Mouse (Mus musculus): ENCODE data around the gene Rpl7l1.
"Not testable (repeated sequence)": the region's sequence is repeated elsewhere in the genome, so short reads cannot be mapped to it uniquely, and the experiment has no call there.

Rpl7l1 gene

GRCm38 (mm10) chr17:46782341-46783221, at the start of gene Rpl7l1:
TSS of gene Rpl7l1 (minus strand) at chr17:46782672.
- peak; percentile 96 for DNase-seq (ENCODE audit: low read depth)

- peak; percentile 14 for DNase-seq (ENCODE audit: low read depth)
Observed at GRCm38 (mm10) chr17:46829856-46830535, 47.5 kb upstream of the Rpl7l1 start.

GRCm38 (mm10) chr17:46828935-46829334, 46.5 kb upstream of the Rpl7l1 start:
- peak; percentile 88 for DNase-seq (ENCODE audit: low read depth)

DNA sequence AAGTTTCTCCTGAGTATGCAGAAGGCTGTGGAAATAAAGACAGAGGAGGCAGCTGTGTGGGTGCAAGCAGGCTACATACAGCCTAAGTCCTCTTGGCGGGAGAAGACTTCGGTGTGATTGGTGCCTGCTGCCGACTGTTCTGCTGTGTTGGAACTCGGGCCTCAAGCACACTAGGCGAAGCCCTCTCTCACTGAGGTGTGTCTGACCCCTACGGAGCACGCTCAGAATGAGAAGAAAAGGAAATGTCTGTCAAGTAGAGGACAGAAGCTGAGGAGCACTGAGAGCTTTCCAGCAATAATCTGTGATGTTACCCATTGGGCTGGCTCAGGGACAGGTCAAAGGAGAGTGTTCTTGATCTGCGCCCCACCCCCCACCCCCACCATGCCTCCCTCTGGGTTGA, 40.6 kb upstream of the Rpl7l1 start:
- no peak for DNase-seq (ENCODE audit: low read depth)

DNA sequence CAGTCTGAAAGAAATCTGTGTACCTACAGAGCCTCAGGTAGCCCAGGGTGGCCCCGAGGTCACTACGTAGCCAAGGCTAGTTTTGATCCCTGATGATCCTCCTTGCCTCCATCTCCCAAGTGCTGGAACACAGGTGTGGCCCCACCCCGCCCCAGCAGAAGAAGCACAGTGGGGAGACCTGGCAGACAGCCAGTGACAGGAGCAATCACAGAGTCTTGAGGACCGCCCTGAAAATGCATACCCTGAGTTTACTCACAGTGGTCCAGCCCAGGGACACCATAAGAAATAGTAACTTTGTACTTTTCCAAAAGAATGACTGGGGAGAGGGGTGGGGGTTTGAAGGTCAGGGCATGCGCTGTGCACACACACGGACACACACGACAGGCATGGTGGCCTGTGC, 38.2 kb upstream of the Rpl7l1 start:
- DNase-seq (ENCODE audit: low read depth) = no peak

GRCm38 (mm10) chr17:46817734-46818158, 35.3 kb upstream of the Rpl7l1 start:
- DNase-seq (ENCODE audit: low read depth) = no peak

GRCm38 (mm10) chr17:46816306-46816705, 33.8 kb upstream of the Rpl7l1 start:
- DNase-seq (ENCODE audit: low read depth) = no peak

DNA sequence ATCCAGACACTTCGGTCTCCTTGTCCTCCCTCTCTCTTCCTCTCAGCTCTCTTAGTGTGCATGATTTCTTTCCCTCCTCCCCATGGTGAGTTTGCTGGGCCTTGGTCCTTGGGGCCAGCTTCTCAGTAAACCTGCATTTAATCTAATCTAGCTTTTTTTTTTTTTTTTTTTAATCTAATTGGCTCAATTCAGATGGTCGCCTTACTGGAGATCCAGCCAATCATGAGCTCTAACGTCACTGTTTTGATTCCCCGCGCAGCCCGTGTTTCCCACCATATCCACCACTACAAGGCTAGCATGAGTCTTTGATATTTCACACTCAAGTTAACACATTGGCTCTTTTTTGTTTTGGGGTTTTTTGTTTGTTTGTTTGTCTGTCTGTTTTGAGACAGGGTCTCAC, 32.0 kb upstream of the Rpl7l1 start:
- no peak for DNase-seq (ENCODE audit: low read depth)

- no peak for DNase-seq (ENCODE audit: low read depth)
Observed at GRCm38 (mm10) chr17:46813637-46814036, 31.2 kb upstream of the Rpl7l1 start.

GRCm38 (mm10) chr17:46812442-46812841, 30.0 kb upstream of the Rpl7l1 start:
- DNase-seq (ENCODE audit: low read depth) = no peak

DNA sequence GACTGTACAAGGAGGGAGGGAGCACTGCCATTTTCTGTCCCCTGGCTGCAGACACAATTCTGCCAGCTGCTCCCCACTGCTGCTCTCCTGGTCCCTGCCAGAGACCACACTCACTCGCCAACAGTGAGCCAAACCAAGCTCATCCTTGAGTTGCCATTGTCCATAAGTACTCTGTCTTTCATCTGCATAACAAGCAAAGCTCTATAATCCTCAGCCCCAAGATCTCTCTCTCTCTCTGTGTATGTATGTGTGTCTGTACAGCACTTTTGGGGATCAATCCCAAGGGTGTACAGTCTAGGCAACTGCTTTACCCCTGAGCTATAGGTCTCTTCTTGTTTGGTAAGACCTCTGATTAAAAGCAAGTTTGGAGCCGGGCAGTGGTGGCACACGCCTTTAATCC, 28.2 kb upstream of the Rpl7l1 start:
- DNase-seq (ENCODE audit: low read depth) = no peak

DNA sequence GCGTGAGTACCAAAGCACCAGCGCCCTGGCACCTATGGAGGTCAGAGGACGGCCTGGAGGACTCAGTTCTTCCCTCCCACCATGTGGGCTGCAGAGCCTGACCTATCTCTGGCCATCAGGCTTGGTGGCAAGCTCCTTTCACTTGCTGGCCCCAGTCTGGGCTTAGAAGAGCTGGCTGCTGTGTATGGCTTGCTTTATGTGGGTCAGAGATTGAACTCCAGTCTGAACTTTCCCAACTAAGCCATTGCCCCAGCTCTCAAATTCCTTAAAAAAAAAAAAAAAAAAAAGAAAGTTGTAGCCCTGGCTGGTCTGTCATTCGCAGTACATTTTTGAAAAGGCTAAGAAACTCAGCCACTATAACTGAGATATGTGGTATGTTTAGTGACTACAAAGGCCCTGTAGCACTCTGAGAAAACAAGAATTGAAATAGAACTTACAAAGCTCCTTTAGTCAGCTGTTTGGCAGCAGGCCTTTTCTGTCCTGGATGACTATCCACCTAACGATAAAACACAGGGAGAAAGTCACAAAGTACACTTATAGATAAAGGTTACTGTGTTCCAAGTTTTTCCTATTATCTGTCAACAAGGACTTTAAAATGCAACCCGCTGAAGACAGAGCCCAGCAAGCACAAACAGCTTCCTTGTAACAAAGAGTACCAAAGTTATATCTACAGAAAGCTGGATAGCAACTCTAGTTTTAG, 26.8 kb upstream of the Rpl7l1 start:
- no peak for DNase-seq (ENCODE audit: low read depth)

GRCm38 (mm10) chr17:46808376-46808775, 25.9 kb upstream of the Rpl7l1 start:
- DNase-seq (ENCODE audit: low read depth) = no peak

DNA sequence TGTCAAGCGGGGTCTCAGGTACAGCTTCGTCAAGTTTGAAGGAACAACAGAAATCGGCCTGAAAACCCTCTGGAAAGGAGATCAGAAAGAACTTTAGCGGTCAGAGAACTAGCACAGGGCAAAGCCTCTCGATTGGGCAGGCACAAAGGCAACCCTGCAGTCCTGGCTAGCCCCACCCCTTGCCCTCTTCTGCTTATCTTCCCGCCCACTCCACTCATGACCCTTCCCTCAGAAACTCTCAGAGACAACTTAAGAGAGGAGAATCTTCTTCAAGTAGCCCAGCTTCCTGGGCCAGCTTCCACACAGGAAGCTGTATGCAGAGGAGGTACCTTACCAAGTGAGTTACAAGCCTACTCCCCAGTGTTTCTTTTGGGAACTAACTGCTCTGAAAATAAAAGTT, 19.3 kb upstream of the Rpl7l1 start:
- DNase-seq (ENCODE audit: low read depth) = no peak

DNA sequence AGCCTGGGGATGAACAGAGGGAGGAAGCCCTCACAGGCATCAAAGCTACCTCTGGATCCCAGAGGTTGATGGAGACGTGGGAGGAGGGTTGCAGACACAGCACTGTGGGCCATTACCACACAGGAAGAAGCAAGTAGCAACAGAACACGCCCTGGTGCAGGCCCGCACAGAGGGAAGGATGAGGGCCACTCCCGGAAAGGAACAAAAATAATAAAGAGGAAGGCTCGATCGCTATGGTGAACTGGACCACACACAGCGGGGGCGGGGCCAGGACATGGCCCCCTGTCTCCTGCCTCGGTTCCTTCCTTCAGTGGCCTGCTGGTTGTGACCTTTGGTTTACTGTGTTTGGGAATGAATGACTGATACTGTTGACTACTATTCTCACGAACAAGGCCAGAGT, 17.2 kb upstream of the Rpl7l1 start:
- peak; percentile 23 for DNase-seq (ENCODE audit: low read depth)

- no peak for DNase-seq (ENCODE audit: low read depth)
Observed at GRCm38 (mm10) chr17:46797386-46797785, 14.9 kb upstream of the Rpl7l1 start.

DNA sequence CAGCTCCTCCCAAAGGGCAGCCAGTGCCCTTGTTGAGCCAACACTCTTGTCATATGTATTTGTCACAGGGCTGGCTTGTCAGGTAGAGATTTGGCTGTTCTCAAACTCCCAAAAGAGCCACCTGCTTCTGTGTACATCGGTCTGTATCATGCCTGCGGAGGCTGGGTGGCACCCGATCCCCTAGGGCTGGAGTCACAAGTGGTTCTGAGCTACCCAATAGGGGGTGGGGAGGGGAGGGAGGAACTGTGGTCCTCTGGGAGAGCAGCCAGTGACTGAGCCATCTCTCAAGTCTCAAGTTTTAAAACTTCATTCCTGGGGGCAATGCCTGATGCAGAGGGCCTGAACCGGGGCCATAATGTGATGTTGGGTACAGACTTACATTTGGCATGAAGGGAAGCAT, 14.3 kb upstream of the Rpl7l1 start:
- no peak for DNase-seq (ENCODE audit: low read depth)

GRCm38 (mm10) chr17:46792963-46793362, 10.5 kb upstream of the Rpl7l1 start:
- DNase-seq (ENCODE audit: low read depth) = peak; percentile 47

DNA sequence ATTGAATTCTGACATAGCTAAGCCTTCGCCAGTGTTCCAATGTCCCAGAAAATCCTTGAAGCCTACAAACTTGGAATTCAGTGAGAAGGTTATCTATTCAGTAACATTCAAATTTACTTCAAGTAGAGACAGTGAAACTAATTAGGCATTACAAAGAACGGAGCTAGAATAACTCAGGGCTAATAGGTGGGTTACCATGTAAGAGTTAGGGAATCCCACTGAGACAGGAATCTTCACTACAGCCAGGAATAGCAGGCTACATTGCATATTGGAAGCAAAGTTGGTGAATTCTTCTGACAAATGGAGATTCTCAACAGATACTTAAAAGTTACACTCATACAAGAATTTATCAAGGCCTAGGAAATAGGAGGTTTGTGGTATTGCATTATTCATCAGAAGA, 5.5 kb upstream of the Rpl7l1 start:
- DNase-seq (ENCODE audit: low read depth) = not testable (repeated sequence)

GRCm38 (mm10) chr17:46786952-46787351, 4.5 kb upstream of the Rpl7l1 start:
- DNase-seq (ENCODE audit: low read depth) = no peak

- DNase-seq (ENCODE audit: low read depth) = no peak
Observed at GRCm38 (mm10) chr17:46783222-46783565, 722 bp upstream of the Rpl7l1 start.

- DNase-seq (ENCODE audit: low read depth) = no peak
Observed at GRCm38 (mm10) chr17:46781876-46782275, 596 bp downstream of the Rpl7l1 start.

- no peak for DNase-seq (ENCODE audit: low read depth)
Observed at GRCm38 (mm10) chr17:46776087-46776486, 6.4 kb downstream of the Rpl7l1 start.

Data from 416B (cell line).